Mouse (Mus musculus) stomach, embryonic 15.5 days (tissue): ENCODE data around the gene Atp7a. TPM values are rescaled to one million over a fixed set of nuclear protein-coding genes. Genes with fewer than 3 reads are reported as not detected.

ENCODE experiments used
- ATAC-seq: fragments of 200-750 bp; cut with Nextera tagmentation; 2 replicates; pipeline ENCODE4 v1.8.0; 2017; ENCODE audit warnings: low read depth, moderate number of reproducible peaks, moderate TSS enrichment; ENCODE audit not compliant: insufficient read depth, low FRiP score
- H3K27ac ChIP-seq: fragments of 300-500 bp; sonication (generic); 2 replicates; pipeline ENCODE4 v1.5.1; 2015; ENCODE audit warnings: mild to moderate bottlenecking, inconsistent platforms
- H3K27me3 ChIP-seq: fragments of 300-500 bp; sonication (generic); replicated peaks from 2 replicates; pipeline ENCODE4 v1.6.1; 2015; ENCODE audit warnings: inconsistent platforms
- H3K36me3 ChIP-seq: fragments of 300-500 bp; sonication (generic); 2 replicates; pipeline ENCODE4 v1.6.1; 2015; ENCODE audit warnings: inconsistent platforms
- H3K4me1 ChIP-seq: fragments of 300-500 bp; sonication (generic); 2 replicates; pipeline ENCODE4 v1.6.1; 2015; ENCODE audit warnings: inconsistent platforms
- H3K4me2 ChIP-seq: fragments of 300-500 bp; sonication (generic); 2 replicates; pipeline ENCODE4 v1.6.1; 2015; ENCODE audit warnings: mild to moderate bottlenecking, inconsistent platforms
- H3K4me3 ChIP-seq: fragments of 300-500 bp; sonication (generic); replicated peaks from 2 replicates; pipeline ENCODE4 v1.5.1; 2015; ENCODE audit warnings: inconsistent platforms
- H3K9ac ChIP-seq: fragments of 300-500 bp; sonication (generic); 2 replicates; pipeline ENCODE4 v1.6.1; 2015; ENCODE audit warnings: inconsistent platforms
- H3K9me3 ChIP-seq: fragments of 300-500 bp; sonication (generic); 2 replicates; pipeline ENCODE4 v1.6.1; 2016; ENCODE audit warnings: inconsistent platforms
- WGBS: fragments of 180-500 bp; shearing (Covaris S2); methylation state at CpG from one replicate; pipeline ENCODE4 v1.1.7; 2015; 5-methylcytosine and 5-hydroxymethylcytosine counted together
- polyA plus RNA-seq: library from polyadenylated mRNA; unstranded; fragments of >200 nt; fragmentation: Nextera tagmentation; extraction: Ambion mirVana; gene quantifications from 2 replicates; pipeline ENCODE4 v1.2.1, GENCODE M21; 2015

Gene Atp7a
- polyA plus RNA-seq, 1 experiment from 2014 or later = 22.5 TPM

- Histone ChIP-seq H3K4me1 (no peaks in the 10 kb centered on the region), H3K9me3 (no peaks in the 10 kb centered on the region), H3K27me3 (no peaks in the 10 kb centered on the region), H3K9ac (no peak within 1 kb of the TSS), H3K4me2 (no peak within 1 kb of the TSS), H3K27ac (no peak within 1 kb of the TSS), H3K36me3 (no peaks in the 10 kb centered on the region), H3K4me3 (no peak within 1 kb of the TSS)
- no peak for ATAC-seq
- WGBS = 78% methylated on average over 6 of the region's 6 CpGs
Observed at GRCm38 (mm10) chrX:106142936-106143335, 115.9 kb downstream of the Atp7a start, which contains the start of gene Tlr13. Gene Tlr13, plus strand, starts transcription at chrX:106143204.

- no peaks in the 10 kb centered on the region for H3K27me3 ChIP-seq
- H3K9me3 ChIP-seq = no peaks in the 10 kb centered on the region
- H3K4me1 ChIP-seq = no peaks in the 10 kb centered on the region
- WGBS = 85% methylated on average over 1 of the region's 1 CpGs
- no peak overlapping the region for H3K27ac ChIP-seq
- no peak for ATAC-seq
- no peaks in the 10 kb centered on the region for H3K36me3 ChIP-seq
- no peak overlapping the region for H3K9ac ChIP-seq
- no peak overlapping the region for H3K4me3 ChIP-seq
- no peak overlapping the region for H3K4me2 ChIP-seq
Observed at GRCm38 (mm10) chrX:106148185-106148584, 121.1 kb downstream of the Atp7a start.

- Histone ChIP-seq H3K4me2 (no peak overlapping the region), H3K27ac (no peak overlapping the region), H3K4me3 (no peak overlapping the region), H3K9ac (no peak overlapping the region), H3K27me3 (no peaks in the 10 kb centered on the region), H3K36me3 (no peaks in the 10 kb centered on the region), H3K4me1 (no peaks in the 10 kb centered on the region), H3K9me3 (no peaks in the 10 kb centered on the region)
- ATAC-seq = no peak
- 66% methylated on average over 3 of the region's 3 CpGs for WGBS
Observed at GRCm38 (mm10) chrX:106149460-106149859, 122.4 kb downstream of the Atp7a start.

- no peak overlapping the region for H3K27ac ChIP-seq
- H3K9me3 ChIP-seq = no peaks in the 10 kb centered on the region
- ATAC-seq = no peak
- H3K4me1 ChIP-seq = no peaks in the 10 kb centered on the region
- no peak overlapping the region for H3K4me2 ChIP-seq
- H3K36me3 ChIP-seq = no peaks in the 10 kb centered on the region
- H3K27me3 ChIP-seq = no peaks in the 10 kb centered on the region
- H3K9ac ChIP-seq = no peak overlapping the region
- H3K4me3 ChIP-seq = no peak overlapping the region
Observed at GRCm38 (mm10) chrX:106154180-106154586, 127.1 kb downstream of the Atp7a start.

- no peaks in the 10 kb centered on the region for H3K27me3 ChIP-seq
- H3K36me3 ChIP-seq = no peaks in the 10 kb centered on the region
- no peaks in the 10 kb centered on the region for H3K4me1 ChIP-seq
- no peak for ATAC-seq
- H3K4me2 ChIP-seq = no peak overlapping the region
- no peak overlapping the region for H3K4me3 ChIP-seq
- H3K27ac ChIP-seq = no peak overlapping the region
- WGBS = 60% methylated on average over 4 of the region's 4 CpGs
- H3K9ac ChIP-seq = no peak overlapping the region
- no peaks in the 10 kb centered on the region for H3K9me3 ChIP-seq
Observed at GRCm38 (mm10) chrX:106155892-106156291, 128.8 kb downstream of the Atp7a start.

- Histone ChIP-seq H3K27me3 (no peaks in the 10 kb centered on the region), H3K27ac (no peak overlapping the region), H3K9ac (no peak overlapping the region), H3K4me3 (no peak overlapping the region), H3K36me3 (no peaks in the 10 kb centered on the region), H3K9me3 (no peaks in the 10 kb centered on the region), H3K4me1 (no peaks in the 10 kb centered on the region), H3K4me2 (no peak overlapping the region)
- 52% methylated on average over 5 of the region's 5 CpGs for WGBS
- ATAC-seq = peak; percentile 50; the same call in 1 of the 2 replicates
Observed at GRCm38 (mm10) chrX:106163995-106164394, 136.9 kb downstream of the Atp7a start.

- Histone ChIP-seq H3K4me3 (no peak overlapping the region), H3K36me3 (no peaks in the 10 kb centered on the region), H3K27me3 (no peaks in the 10 kb centered on the region), H3K4me1 (no peaks in the 10 kb centered on the region), H3K9me3 (no peaks in the 10 kb centered on the region), H3K4me2 (no peak overlapping the region), H3K27ac (no peak overlapping the region), H3K9ac (no peak overlapping the region)
- no peak for ATAC-seq
- WGBS = 45% methylated on average over 5 of the region's 5 CpGs
Observed at GRCm38 (mm10) chrX:106164555-106164954, 137.5 kb downstream of the Atp7a start.

- no peaks in the 10 kb centered on the region for H3K27me3 ChIP-seq
Observed at GRCm38 (mm10) chrX:106165089-106165488, 138.0 kb downstream of the Atp7a start.

GRCm38 (mm10) chrX:106171106-106171852 is 144.2 kb downstream of the Atp7a start:
- no peaks in the 10 kb centered on the region for H3K27me3 ChIP-seq
- H3K4me3 ChIP-seq = peak overlapping the region; percentile 31
- H3K4me1 ChIP-seq = no peaks in the 10 kb centered on the region
- H3K9me3 ChIP-seq = no peaks in the 10 kb centered on the region
- H3K4me2 ChIP-seq = peak overlapping the region; percentile 48
- H3K27ac ChIP-seq = no peak overlapping the region
- no peak overlapping the region for H3K9ac ChIP-seq
- ATAC-seq = peak; percentile 70; the same call in 1 of the 2 replicates
- no peaks in the 10 kb centered on the region for H3K36me3 ChIP-seq
- 27% methylated on average over 18 of the region's 18 CpGs for WGBS

More at GRCm38 (mm10) chrX:106165089-106165488, 138.0 kb downstream of the Atp7a start:
- Histone ChIP-seq H3K9me3 (no peaks in the 10 kb centered on the region), H3K4me2 (no peak overlapping the region), H3K36me3 (no peaks in the 10 kb centered on the region), H3K27ac (no peak overlapping the region), H3K9ac (no peak overlapping the region), H3K4me1 (no peaks in the 10 kb centered on the region), H3K4me3 (no peak overlapping the region)
- ATAC-seq = no peak
- WGBS = 73% methylated on average over 1 of the region's 1 CpGs

- Histone ChIP-seq H3K27me3 (no peaks in the 10 kb centered on the region), H3K36me3 (no peaks in the 10 kb centered on the region), H3K4me2 (peak overlapping the region; percentile 48), H3K9me3 (no peaks in the 10 kb centered on the region), H3K27ac (no peak overlapping the region), H3K4me1 (no peaks in the 10 kb centered on the region), H3K4me3 (peak overlapping the region; percentile 31), H3K9ac (no peak overlapping the region)
- no peak for ATAC-seq
- 52% methylated on average over 5 of the region's 6 CpGs for WGBS
Observed at GRCm38 (mm10) chrX:106171853-106172154, 144.7 kb downstream of the Atp7a start.
